Mouse (Mus musculus): ENCODE measurements around the gene Fgfr2.

- TF ChIP-seq CTCF (conservative IDR thresholded peaks at IDR 0.05; ENCODE audit: insufficient read depth, insufficient read length, low read depth, low read length) (no peak), POLR2A (IDR thresholded peaks at IDR 0.05; ENCODE audit: low read depth, low read length) (no peak)
These were observed 75.0 kb downstream of the Fgfr2 start for GRCm38 (mm10) chr7:133048085-133048630.

Measured in kidney, adult 2 months (tissue).